Mouse (Mus musculus): ENCODE results near the gene Rasl12. TPM values are rescaled to one million over a fixed set of nuclear protein-coding genes. Genes with fewer than 3 reads are reported as not detected.

Rasl12 gene
- polyA plus RNA-seq, 1 experiment from 2014 or later = 6.5 TPM

DNA sequence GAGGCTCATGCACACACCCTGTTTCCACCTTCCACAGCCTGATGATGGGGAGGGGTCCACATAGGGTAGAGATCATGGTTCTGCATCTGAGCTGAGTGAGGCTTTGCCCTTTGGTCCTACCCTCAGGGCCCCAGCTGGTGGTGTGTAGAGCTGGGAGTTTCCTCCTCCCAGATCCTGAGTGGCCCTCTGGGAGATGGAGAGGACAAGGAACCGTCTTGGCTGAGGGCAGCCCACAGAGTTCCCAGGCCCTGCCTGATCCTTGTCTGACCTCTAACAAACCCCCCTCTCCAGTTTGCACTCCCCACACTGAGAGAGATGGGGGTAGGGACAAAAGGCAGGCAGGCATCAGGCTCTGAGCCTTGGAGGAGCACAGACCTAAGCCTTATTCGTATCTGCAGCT lies 3.9 kb upstream of the Rasl12 start:
- no peak overlapping the region for H3K4me2 ChIP-seq (replicated peaks)
- H3K4me3 ChIP-seq = no peak overlapping the region
- H3K27me3 ChIP-seq = peaks cover 48% of the 10 kb centered on the region
- no peak overlapping the region for H3K9ac ChIP-seq (replicated peaks)
- H3K9me3 ChIP-seq = no peaks in the 10 kb centered on the region
- peaks cover 17% of the 10 kb centered on the region for H3K4me1 ChIP-seq
- no peaks in the 10 kb centered on the region for H3K36me3 ChIP-seq
- 68% methylated on average over 2 of the region's 2 CpGs for WGBS
- no peak for ATAC-seq (ENCODE audit: low FRiP score, low read depth)
- H3K27ac ChIP-seq (replicated peaks) = no peak overlapping the region

DNA sequence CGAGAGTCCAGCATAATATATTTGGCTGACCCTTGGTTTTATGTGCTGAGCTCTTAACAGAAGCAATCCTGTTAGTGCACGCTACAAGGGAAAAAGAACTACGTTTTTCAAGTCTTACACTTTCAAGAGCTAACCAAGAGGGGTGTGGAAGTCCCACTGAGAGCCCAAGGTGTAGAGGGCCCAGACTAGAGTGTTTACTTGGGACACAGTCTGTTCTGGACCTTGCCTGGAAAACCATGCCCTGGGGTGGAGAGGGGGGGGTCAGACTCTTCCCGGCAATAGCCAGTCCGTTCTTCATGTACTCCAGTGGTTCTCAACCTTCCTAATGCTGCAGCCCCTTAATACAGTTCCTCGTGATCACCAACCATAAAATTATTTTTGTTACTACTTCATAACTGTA lies 1.6 kb downstream of the Rasl12 start:
- peaks cover 7% of the 10 kb centered on the region for H3K27me3 ChIP-seq
- no peak overlapping the region for H3K4me3 ChIP-seq
- H3K36me3 ChIP-seq = no peaks in the 10 kb centered on the region
- no peak overlapping the region for H3K4me2 ChIP-seq (replicated peaks)
- H3K9ac ChIP-seq (replicated peaks) = no peak overlapping the region
- H3K9me3 ChIP-seq = no peaks in the 10 kb centered on the region
- no peak for ATAC-seq (ENCODE audit: low FRiP score, low read depth)
- 89% methylated on average over 6 of the region's 6 CpGs for WGBS
- peaks cover 9% of the 10 kb centered on the region for H3K4me1 ChIP-seq
- H3K27ac ChIP-seq (replicated peaks) = no peak overlapping the region

DNA sequence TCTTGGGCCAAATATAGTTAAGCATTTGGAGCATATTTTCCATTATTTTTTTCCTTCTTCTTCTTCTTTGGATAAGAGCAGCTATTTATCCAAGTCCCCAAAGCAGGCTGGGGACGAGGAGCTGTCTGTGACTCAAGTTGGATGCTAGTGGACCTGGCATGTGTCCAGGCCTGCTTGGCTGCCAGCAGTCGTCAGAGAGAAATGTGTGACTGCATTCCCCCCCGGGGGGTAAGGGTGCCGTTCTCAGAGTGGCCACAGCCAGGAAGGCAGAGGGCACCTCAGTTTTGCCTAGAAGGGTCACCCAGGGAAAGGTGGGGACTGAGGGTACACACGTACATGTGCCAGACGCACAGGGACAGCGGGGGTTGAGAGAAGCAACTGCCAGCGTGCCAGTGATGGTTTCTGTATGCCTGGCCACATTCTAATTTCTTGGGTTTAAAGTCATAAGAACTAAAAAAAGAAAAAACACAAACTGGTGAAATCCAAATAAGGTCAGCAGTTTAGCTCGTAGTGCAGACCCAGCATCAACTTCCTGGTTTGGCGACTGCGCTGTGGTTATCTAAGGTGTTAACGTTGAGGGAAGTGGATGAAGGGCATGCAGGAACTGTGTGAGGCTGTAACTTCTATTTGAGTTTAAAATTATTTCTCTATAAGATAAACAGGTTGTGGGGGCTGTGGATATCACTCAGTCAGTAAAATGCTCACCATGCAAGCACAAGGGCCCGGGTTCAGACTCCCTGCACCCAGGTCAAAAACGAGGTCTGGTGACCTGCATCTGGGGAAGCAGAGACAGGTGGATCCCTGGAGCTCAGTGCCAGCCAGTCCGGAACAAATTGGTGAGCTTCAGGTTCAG lies 6.3 kb downstream of the Rasl12 start:
- no peak for ATAC-seq (ENCODE audit: low FRiP score, low read depth)
- Histone ChIP-seq H3K4me1 (no peaks in the 10 kb centered on the region), H3K4me3 (no peak overlapping the region), H3K27ac (replicated peaks) (no peak overlapping the region), H3K36me3 (no peaks in the 10 kb centered on the region), H3K4me2 (replicated peaks) (no peak overlapping the region), H3K27me3 (peaks cover under 1% of the 10 kb centered on the region; the same call in 1 of the 2 replicates), H3K9me3 (no peaks in the 10 kb centered on the region), H3K9ac (replicated peaks) (no peak overlapping the region)
- WGBS = 78% methylated on average over 15 of the region's 15 CpGs

DNA sequence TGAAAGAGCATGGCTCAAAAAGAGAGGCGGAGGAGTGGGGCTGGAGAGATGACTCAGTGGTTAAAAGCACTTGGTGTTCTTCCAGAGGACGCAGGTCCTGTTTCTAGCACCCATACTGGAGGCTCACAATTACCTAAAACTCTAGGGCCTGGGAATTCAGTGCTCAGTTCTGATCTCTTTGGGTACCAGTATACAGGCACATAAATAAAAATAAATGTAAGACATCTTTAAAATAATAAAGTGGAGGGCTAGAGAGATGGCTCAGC lies 6.8 kb downstream of the Rasl12 start:
- no peaks in the 10 kb centered on the region for H3K36me3 ChIP-seq
- H3K4me2 ChIP-seq (replicated peaks) = no peak overlapping the region
- 90% methylated on average over 2 of the region's 2 CpGs for WGBS
- H3K4me1 ChIP-seq = no peaks in the 10 kb centered on the region
- no peak overlapping the region for H3K27ac ChIP-seq (replicated peaks)
- no peak overlapping the region for H3K4me3 ChIP-seq
- H3K9me3 ChIP-seq = no peaks in the 10 kb centered on the region
- H3K27me3 ChIP-seq = no peaks in the 10 kb centered on the region
- no peak for ATAC-seq (ENCODE audit: low FRiP score, low read depth)
- H3K9ac ChIP-seq (replicated peaks) = no peak overlapping the region

DNA sequence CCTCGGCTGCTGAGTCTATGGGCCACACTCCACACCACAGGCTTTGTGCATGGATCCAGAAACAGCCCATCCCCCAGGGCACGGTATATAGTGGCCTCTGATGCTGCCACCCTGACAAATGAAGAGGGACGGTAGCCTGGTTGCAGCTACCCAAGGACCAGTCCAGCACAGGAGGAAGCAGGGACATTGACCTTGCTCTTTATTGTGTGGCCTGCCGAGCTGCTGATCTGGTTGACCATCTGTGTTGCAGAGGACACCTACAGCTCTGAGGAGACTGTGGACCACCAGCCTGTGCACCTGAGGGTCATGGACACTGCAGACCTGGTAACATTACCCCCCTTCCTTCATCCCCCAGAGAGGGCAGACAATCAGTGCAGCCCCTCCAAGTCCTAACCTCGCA lies 9.0 kb downstream of the Rasl12 start:
- H3K4me3 ChIP-seq = no peak overlapping the region
- H3K9ac ChIP-seq (replicated peaks) = no peak overlapping the region
- H3K4me2 ChIP-seq (replicated peaks) = no peak overlapping the region
- 85% methylated on average over 5 of the region's 5 CpGs for WGBS
- no peak for ATAC-seq (ENCODE audit: low FRiP score, low read depth)
- H3K9me3 ChIP-seq = no peaks in the 10 kb centered on the region
- no peaks in the 10 kb centered on the region for H3K4me1 ChIP-seq
- H3K27me3 ChIP-seq = no peaks in the 10 kb centered on the region
- no peaks in the 10 kb centered on the region for H3K36me3 ChIP-seq
- no peak overlapping the region for H3K27ac ChIP-seq (replicated peaks)

DNA sequence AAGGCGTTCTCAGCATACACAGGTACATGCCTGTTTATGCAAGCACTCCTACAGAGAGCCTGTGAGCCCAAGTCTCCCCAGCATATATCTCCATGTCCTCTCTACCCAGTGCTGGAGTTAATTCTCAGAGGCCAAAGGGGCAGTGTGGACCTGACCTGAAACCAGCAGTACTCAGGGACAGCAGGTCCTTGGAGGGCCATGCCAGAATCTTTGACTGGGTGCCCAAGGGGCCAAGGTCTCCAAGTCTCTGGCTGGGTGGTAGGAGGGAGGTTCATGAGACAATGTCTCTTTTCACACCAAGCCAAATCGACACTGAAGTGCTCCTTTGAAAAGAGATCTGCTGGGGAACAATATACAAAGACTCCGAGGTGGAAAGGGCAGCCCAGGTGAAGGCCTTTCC lies 9.6 kb downstream of the Rasl12 start:
- Histone ChIP-seq H3K4me2 (replicated peaks) (no peak overlapping the region), H3K9ac (replicated peaks) (no peak overlapping the region), H3K27ac (replicated peaks) (no peak overlapping the region), H3K36me3 (no peaks in the 10 kb centered on the region), H3K4me3 (no peak overlapping the region), H3K4me1 (no peaks in the 10 kb centered on the region), H3K27me3 (no peaks in the 10 kb centered on the region), H3K9me3 (no peaks in the 10 kb centered on the region)
- 76% methylated on average over 3 of the region's 3 CpGs for WGBS
- no peak for ATAC-seq (ENCODE audit: low FRiP score, low read depth)

DNA sequence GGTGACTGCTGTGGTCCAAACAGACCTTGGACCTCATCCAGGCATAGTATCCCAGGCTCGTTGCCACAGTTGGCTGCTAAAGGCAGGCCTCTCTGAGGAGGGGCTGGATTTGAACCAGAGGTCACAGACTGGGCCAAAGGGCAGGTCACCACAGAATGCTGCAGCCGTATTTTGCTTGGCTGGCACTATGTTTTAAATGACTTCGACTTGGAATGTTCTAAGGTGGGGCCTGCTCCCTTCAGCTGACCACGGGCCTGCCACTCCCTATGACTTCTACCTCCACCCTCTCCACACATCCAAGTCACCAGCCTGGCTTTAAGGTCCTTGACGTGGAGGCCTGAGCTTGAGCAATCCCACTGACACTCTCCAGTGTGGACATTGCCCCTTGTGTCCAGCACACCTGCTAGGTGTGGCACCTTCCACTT lies 10.6 kb downstream of the Rasl12 start:
- Histone ChIP-seq H3K9ac (replicated peaks) (no peak overlapping the region), H3K4me2 (replicated peaks) (no peak overlapping the region), H3K4me3 (no peak overlapping the region), H3K36me3 (no peaks in the 10 kb centered on the region), H3K27me3 (no peaks in the 10 kb centered on the region), H3K27ac (replicated peaks) (no peak overlapping the region), H3K4me1 (no peaks in the 10 kb centered on the region), H3K9me3 (no peaks in the 10 kb centered on the region)
- no peak for ATAC-seq (ENCODE audit: low FRiP score, low read depth)
- WGBS = 73% methylated on average over 5 of the region's 5 CpGs

DNA sequence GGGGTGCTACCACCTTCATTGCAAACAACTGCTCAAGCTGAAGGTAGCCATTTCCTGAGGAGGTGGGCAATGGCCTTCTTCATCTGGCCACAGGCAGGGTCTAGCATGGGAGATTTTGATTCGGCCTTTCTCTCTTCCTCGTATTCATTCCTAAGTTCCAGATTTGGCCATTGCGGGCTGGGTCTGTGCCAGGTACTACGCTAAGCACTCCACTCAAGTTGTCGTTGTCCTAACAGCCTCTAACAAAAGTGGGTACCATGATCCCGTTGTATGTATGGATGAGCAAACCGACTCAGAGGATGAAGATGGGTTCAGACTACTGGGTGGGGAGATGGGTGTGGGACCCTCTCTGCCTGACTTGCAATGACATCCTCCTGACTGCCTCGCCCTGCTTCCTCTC lies 12.1 kb downstream of the Rasl12 start:
- Histone ChIP-seq H3K9me3 (no peaks in the 10 kb centered on the region), H3K27ac (replicated peaks) (no peak overlapping the region), H3K4me1 (no peaks in the 10 kb centered on the region), H3K9ac (replicated peaks) (no peak overlapping the region), H3K27me3 (no peaks in the 10 kb centered on the region), H3K36me3 (no peaks in the 10 kb centered on the region), H3K4me2 (replicated peaks) (no peak overlapping the region), H3K4me3 (no peak overlapping the region)
- WGBS = 92% methylated on average over 8 of the region's 8 CpGs
- ATAC-seq (ENCODE audit: low FRiP score, low read depth) = no peak

DNA sequence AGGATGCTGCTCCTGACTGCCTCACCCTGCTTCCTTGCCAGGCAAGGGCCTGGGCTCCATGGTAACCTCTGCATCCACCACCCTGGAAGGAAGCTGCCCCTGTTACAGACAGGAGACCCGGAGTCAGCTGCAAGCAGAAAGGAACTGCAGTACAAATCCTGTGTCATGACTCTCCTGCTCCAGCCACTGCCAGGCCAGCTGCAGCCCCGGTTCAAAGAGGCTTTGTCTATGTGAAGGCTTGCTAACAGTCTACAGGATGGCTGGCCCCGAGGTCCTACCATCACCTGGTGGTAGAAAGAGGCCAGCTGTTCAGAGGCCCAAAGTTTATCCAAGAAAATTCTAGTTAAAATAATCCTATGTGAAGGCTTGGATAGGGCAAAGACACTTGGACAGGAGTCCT lies 13.0 kb downstream of the Rasl12 start:
- Histone ChIP-seq H3K9ac (replicated peaks) (no peak overlapping the region), H3K4me1 (no peaks in the 10 kb centered on the region), H3K4me2 (replicated peaks) (no peak overlapping the region), H3K4me3 (no peak overlapping the region), H3K27ac (replicated peaks) (no peak overlapping the region), H3K27me3 (no peaks in the 10 kb centered on the region), H3K36me3 (no peaks in the 10 kb centered on the region), H3K9me3 (no peaks in the 10 kb centered on the region)
- ATAC-seq (ENCODE audit: low FRiP score, low read depth) = no peak
- 78% methylated on average over 3 of the region's 3 CpGs for WGBS

DNA sequence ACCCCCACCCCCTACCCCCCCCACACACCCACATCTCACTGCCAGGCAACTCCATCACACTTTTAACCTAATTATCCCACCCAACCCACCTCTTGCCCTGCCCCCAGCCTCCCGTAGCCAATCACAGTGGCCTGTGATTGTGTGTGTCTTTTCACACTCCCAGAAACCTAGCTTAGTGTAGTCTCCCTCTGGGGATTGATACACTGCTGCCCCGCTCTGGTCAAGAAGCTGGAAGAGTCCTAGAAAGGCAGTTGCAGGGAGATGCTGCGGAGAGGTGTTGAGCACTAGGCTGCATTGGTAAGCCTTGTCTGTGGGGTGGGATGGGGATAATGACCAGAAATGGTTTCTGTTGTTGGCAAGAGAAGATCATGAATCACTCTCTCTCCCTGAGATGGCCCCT lies 19.4 kb downstream of the Rasl12 start:
- H3K9me3 ChIP-seq = no peaks in the 10 kb centered on the region
- no peaks in the 10 kb centered on the region for H3K4me1 ChIP-seq
- H3K36me3 ChIP-seq = no peaks in the 10 kb centered on the region
- 35% methylated on average over 3 of the region's 3 CpGs for WGBS
- ATAC-seq (ENCODE audit: low FRiP score, low read depth) = no peak
- H3K27ac ChIP-seq (replicated peaks) = no peak overlapping the region
- H3K4me3 ChIP-seq = no peak overlapping the region
- no peak overlapping the region for H3K9ac ChIP-seq (replicated peaks)
- no peaks in the 10 kb centered on the region for H3K27me3 ChIP-seq
- H3K4me2 ChIP-seq (replicated peaks) = no peak overlapping the region

DNA sequence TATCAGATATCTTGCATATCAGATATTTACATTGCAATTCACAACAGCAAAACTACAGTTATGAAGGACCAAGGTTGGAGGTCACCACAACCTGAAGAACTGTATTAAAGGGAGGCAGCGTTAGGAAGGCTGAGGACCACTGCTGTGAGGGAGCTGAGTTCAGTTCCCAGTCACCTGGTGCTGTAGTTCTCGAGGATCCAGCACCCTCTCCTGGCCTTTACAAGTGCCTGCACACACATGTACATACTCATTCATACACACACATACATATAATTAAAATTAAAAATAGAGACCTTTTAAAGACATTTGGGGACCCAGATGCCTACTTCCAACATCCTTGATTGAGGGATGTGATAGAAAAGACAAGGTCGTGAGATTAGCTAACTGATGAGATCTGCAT lies 21.3 kb downstream of the Rasl12 start:
- Histone ChIP-seq H3K9ac (replicated peaks) (no peak overlapping the region), H3K36me3 (no peaks in the 10 kb centered on the region), H3K27me3 (no peaks in the 10 kb centered on the region), H3K4me1 (no peaks in the 10 kb centered on the region), H3K4me3 (no peak overlapping the region), H3K9me3 (no peaks in the 10 kb centered on the region), H3K27ac (replicated peaks) (no peak overlapping the region), H3K4me2 (replicated peaks) (no peak overlapping the region)
- ATAC-seq (ENCODE audit: low FRiP score, low read depth) = no peak
- WGBS = 68% methylated on average over 3 of the region's 3 CpGs

DNA sequence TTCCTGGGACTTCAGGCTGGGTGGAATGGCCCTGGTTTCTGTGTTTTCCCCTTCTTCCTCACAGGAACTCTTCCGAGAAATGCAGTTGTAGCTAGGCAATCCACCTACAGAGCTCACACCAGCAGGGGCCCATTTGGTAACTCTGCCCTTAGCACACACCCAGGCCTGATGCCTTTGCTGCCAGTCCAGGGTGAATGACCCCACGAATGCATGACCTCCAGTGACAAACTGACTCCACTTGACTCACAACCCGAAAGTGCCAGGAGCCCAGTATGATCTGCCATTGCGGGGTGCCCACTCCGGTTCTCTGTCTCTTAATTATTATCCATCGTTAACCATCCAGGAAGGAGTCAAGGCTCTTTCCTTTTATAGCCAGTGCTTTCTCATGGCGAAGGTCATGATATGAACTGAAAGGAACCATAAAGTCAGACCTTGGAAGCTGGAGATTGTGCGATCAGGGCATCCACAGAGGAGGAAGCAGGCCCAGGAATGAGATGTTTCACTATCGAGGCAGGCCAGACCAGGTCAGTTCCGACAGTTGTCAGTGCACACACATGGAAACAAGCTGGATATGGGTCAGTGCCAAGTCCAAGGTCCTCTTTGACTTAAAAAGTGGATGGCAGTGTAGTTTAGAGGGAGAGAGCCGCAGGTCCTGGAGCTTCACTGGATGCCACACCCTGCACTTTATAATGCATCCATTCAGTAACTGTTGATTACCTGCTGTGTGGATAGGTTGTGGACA lies 24.6 kb downstream of the Rasl12 start, which contains the start of gene Slc51b:
Gene Slc51b, minus strand, starts transcription at position 196 of the 742 bp plus-strand sequence.
- ATAC-seq (ENCODE audit: low FRiP score, low read depth) = no peak
- 88% methylated on average over 11 of the region's 11 CpGs for WGBS

More for the DNA sequence above, 24.6 kb downstream of the Rasl12 start, which contains the start of gene Slc51b:
- no peak within 1 kb of the TSS for H3K4me2 ChIP-seq (replicated peaks)
- H3K4me3 ChIP-seq = no peak within 1 kb of the TSS
- H3K9ac ChIP-seq (replicated peaks) = no peak within 1 kb of the TSS
- no peak within 1 kb of the TSS for H3K27ac ChIP-seq (replicated peaks)
- no peaks in the 10 kb centered on the region; the same call in 1 of the 2 replicates for H3K27me3 ChIP-seq
- H3K4me1 ChIP-seq = no peaks in the 10 kb centered on the region
- H3K36me3 ChIP-seq = no peaks in the 10 kb centered on the region
- H3K9me3 ChIP-seq = no peaks in the 10 kb centered on the region
